Mouse (Mus musculus): ENCODE measurements around the gene Hivep2. TPM values are rescaled to one million over a fixed set of nuclear protein-coding genes. Genes with fewer than 3 reads are reported as not detected.

Hivep2 gene
- total RNA-seq, 1 experiment = 2.3 TPM

DNA sequence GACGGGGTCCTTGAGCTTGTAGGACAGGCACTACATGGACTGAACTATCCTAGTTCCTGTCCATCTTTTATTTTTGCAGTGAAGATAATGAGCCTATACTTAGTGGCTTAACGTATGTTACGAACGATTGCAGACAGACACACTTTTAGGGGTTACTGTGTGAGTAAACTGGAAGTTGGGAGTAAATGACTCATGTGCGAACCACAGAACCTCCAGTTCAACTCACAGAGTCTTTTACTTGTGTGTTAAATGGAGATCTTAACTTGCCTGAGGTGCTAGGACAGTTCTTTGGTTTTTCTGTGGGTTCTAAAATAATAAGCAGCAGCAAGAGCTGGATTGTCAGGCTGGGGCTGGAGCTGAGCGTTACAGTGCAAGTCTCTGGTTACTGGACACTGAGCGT lies 68.2 kb downstream of the Hivep2 start:
- in situ Hi-C loops (cut with MboI; ENCODE audit: low sequenced_read_pairs in 2 of 2, unreplicated experiment in 2 of 2) = no loop called here
- H3K36me3 ChIP-seq (ENCODE audit: control insufficient read depth, insufficient read depth, low read length, poor library complexity, severe bottlenecking) = no peaks in the 10 kb centered on the region
- TF ChIP-seq ZNF384 (IDR thresholded peaks at IDR 0.05; ENCODE audit: low read depth, low read length) (no peak), HCFC1 (IDR thresholded peaks at IDR 0.05; ENCODE audit: borderline replicate concordance, insufficient read depth, low read length) (no peak), MAFK (IDR thresholded peaks at IDR 0.05; ENCODE audit: insufficient read depth, low read depth, low read length) (no peak)
- no peak overlapping the region for H3K27ac ChIP-seq (ENCODE audit: insufficient read depth, low read depth, low read length, poor library complexity, severe bottlenecking)
- no peak for DNase-seq (ENCODE audit: low read depth, low spot score)
- no peaks in the 10 kb centered on the region for H3K4me1 ChIP-seq (ENCODE audit: control insufficient read depth in 2 of 2, insufficient read depth in 2 of 2, low read length in 2 of 2, poor library complexity in 1 of 2)
- H3K4me3 ChIP-seq (ENCODE audit: insufficient read depth in 1 of 2, low read depth in 1 of 2, low read length in 2 of 2, poor library complexity in 1 of 2, severe bottlenecking in 1 of 2) = no peak overlapping the region
- no peaks in the 10 kb centered on the region for H3K9me3 ChIP-seq (ENCODE audit: control insufficient read depth, insufficient read depth, low read depth, low read length)
- no peak overlapping the region for H3K9ac ChIP-seq (ENCODE audit: insufficient read depth, low read depth, low read length, poor library complexity, severe bottlenecking)

DNA sequence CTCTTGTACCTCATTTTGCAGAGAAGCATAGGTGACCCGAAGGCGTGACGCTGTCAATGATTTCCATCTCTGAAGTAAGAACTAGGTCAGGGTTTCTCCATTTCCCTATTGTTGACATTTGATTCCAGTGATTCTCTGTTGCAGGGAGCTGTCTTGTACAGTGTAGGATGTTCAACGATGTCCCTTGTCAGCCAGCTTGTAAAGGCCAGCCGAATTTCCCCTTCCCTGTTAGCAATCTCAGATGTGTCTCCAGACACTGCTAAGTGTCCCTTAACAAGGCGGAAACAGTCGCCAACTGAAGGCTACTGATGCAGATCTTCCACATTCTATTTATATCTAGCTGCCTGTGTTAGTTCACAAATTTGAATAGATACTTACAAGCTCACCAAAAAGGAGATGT lies 68.9 kb downstream of the Hivep2 start:
- H3K4me3 ChIP-seq (ENCODE audit: insufficient read depth in 1 of 2, low read depth in 1 of 2, low read length in 2 of 2, poor library complexity in 1 of 2, severe bottlenecking in 1 of 2) = no peak overlapping the region
- in situ Hi-C loops (cut with MboI; ENCODE audit: low sequenced_read_pairs in 2 of 2, unreplicated experiment in 2 of 2) = no loop called here
- no peak overlapping the region for H3K27ac ChIP-seq (ENCODE audit: insufficient read depth, low read depth, low read length, poor library complexity, severe bottlenecking)
- no peaks in the 10 kb centered on the region for H3K4me1 ChIP-seq (ENCODE audit: control insufficient read depth in 2 of 2, insufficient read depth in 2 of 2, low read length in 2 of 2, poor library complexity in 1 of 2)
- TF ChIP-seq ZC3H11A (IDR thresholded peaks at IDR 0.05; ENCODE audit: borderline replicate concordance, low read depth, low read length) (no peak), ZNF384 (IDR thresholded peaks at IDR 0.05; ENCODE audit: low read depth, low read length) (no peak), MAFK (IDR thresholded peaks at IDR 0.05; ENCODE audit: insufficient read depth, low read depth, low read length) (no peak), CHD2 (IDR thresholded peaks at IDR 0.05; ENCODE audit: low read depth, low read length) (no peak), HCFC1 (IDR thresholded peaks at IDR 0.05; ENCODE audit: borderline replicate concordance, insufficient read depth, low read length) (no peak)
- no peak overlapping the region for H3K9ac ChIP-seq (ENCODE audit: insufficient read depth, low read depth, low read length, poor library complexity, severe bottlenecking)
- no peaks in the 10 kb centered on the region for H3K9me3 ChIP-seq (ENCODE audit: control insufficient read depth, insufficient read depth, low read depth, low read length)
- no peaks in the 10 kb centered on the region for H3K36me3 ChIP-seq (ENCODE audit: control insufficient read depth, insufficient read depth, low read length, poor library complexity, severe bottlenecking)
- no peak for DNase-seq (ENCODE audit: low read depth, low spot score)

DNA sequence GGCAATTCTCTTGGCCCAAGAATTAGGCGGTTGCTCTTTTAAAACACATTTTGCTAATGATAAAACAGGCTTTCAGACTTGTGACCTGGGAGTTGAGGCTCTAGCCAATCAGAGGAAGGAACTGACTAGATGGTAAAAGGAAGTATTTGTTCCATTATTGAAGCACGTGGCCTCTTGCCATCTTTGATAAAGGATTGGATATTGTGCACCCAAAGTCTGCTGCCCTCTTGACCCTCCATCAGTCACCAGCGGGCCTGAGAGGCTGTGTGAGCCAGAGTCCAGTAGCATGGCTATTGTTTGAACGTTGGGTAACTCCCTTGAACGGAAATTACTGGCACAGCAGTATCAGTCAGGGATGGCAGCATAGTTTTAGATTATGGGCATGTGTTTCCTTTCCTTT lies 69.7 kb downstream of the Hivep2 start:
- no peak for DNase-seq (ENCODE audit: low read depth, low spot score)
- in situ Hi-C loops (cut with MboI; ENCODE audit: low sequenced_read_pairs in 2 of 2, unreplicated experiment in 2 of 2) = no loop called here
- Histone ChIP-seq H3K9me3 (ENCODE audit: control insufficient read depth, insufficient read depth, low read depth, low read length) (no peaks in the 10 kb centered on the region), H3K4me3 (ENCODE audit: insufficient read depth in 1 of 2, low read depth in 1 of 2, low read length in 2 of 2, poor library complexity in 1 of 2, severe bottlenecking in 1 of 2) (no peak overlapping the region), H3K27ac (ENCODE audit: insufficient read depth, low read depth, low read length, poor library complexity, severe bottlenecking) (no peak overlapping the region), H3K36me3 (ENCODE audit: control insufficient read depth, insufficient read depth, low read length, poor library complexity, severe bottlenecking) (no peaks in the 10 kb centered on the region), H3K9ac (ENCODE audit: insufficient read depth, low read depth, low read length, poor library complexity, severe bottlenecking) (no peak overlapping the region), H3K4me1 (ENCODE audit: control insufficient read depth in 2 of 2, insufficient read depth in 2 of 2, low read length in 2 of 2, poor library complexity in 1 of 2) (no peaks in the 10 kb centered on the region)
- TF ChIP-seq ZNF384 (IDR thresholded peaks at IDR 0.05; ENCODE audit: low read depth, low read length) = no peak
- no peak for TF ChIP-seq MAFK (IDR thresholded peaks at IDR 0.05; ENCODE audit: insufficient read depth, low read depth, low read length)
- TF ChIP-seq ZC3H11A (IDR thresholded peaks at IDR 0.05; ENCODE audit: borderline replicate concordance, low read depth, low read length) = no peak
- TF ChIP-seq HCFC1 (IDR thresholded peaks at IDR 0.05; ENCODE audit: borderline replicate concordance, insufficient read depth, low read length) = no peak
- TF ChIP-seq CHD2 (IDR thresholded peaks at IDR 0.05; ENCODE audit: low read depth, low read length) = no peak

DNA sequence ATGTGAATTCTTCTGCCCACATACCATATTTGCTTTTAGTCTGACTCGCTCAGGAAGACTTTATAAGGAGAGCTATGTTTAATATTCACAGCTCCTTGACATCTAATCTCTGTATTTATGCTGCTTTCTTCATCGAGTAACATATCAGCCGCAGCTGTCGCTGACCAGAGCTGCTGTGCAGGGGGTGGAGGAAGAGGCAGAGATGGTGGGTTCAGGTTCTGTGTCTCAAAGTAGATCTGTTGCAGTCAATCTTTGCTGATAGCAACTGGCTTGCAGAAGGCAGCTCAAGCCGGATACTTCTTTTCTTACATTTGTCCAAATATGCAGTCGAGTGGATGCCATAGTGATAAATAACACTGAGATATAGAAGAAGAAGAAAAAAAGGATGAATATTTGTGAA lies 70.6 kb downstream of the Hivep2 start:
- Histone ChIP-seq H3K4me1 (ENCODE audit: control insufficient read depth in 2 of 2, insufficient read depth in 2 of 2, low read length in 2 of 2, poor library complexity in 1 of 2) (no peaks in the 10 kb centered on the region), H3K9me3 (ENCODE audit: control insufficient read depth, insufficient read depth, low read depth, low read length) (no peaks in the 10 kb centered on the region), H3K27ac (ENCODE audit: insufficient read depth, low read depth, low read length, poor library complexity, severe bottlenecking) (no peak overlapping the region), H3K36me3 (ENCODE audit: control insufficient read depth, insufficient read depth, low read length, poor library complexity, severe bottlenecking) (no peaks in the 10 kb centered on the region), H3K4me3 (ENCODE audit: insufficient read depth in 1 of 2, low read depth in 1 of 2, low read length in 2 of 2, poor library complexity in 1 of 2, severe bottlenecking in 1 of 2) (no peak overlapping the region), H3K9ac (ENCODE audit: insufficient read depth, low read depth, low read length, poor library complexity, severe bottlenecking) (no peak overlapping the region)
- in situ Hi-C loops (cut with MboI; ENCODE audit: low sequenced_read_pairs in 2 of 2, unreplicated experiment in 2 of 2) = no loop called here
- no peak for DNase-seq (ENCODE audit: low read depth, low spot score)
- no peak for TF ChIP-seq ZC3H11A (IDR thresholded peaks at IDR 0.05; ENCODE audit: borderline replicate concordance, low read depth, low read length)
- TF ChIP-seq MAFK (IDR thresholded peaks at IDR 0.05; ENCODE audit: insufficient read depth, low read depth, low read length) = no peak
- no peak for TF ChIP-seq ZNF384 (IDR thresholded peaks at IDR 0.05; ENCODE audit: low read depth, low read length)
- no peak for TF ChIP-seq CHD2 (IDR thresholded peaks at IDR 0.05; ENCODE audit: low read depth, low read length)
- no peak for TF ChIP-seq HCFC1 (IDR thresholded peaks at IDR 0.05; ENCODE audit: borderline replicate concordance, insufficient read depth, low read length)

DNA sequence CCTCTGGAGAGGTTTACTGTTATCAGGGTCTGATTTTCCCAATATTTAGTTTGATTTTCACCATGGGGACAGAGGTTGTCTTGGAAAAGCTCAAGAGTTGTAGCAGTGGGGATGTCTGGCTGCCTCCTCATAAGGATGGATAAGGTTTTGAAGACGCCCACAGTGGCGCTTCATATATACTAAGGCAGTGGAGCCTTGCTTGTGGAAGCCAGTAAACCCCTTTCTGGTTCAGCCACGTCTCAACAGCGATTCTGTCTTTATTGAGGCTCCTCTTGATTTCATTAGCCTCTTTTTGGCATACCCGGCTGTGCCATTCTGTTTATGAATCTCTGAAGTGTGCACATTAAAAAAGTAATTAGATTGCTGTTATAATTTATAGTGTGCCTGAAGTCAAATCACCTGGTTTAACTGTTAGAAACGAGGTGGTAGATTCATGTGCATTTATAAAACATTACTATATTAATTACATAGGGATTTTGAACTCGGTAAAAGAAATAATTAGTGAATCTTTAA lies 72.2 kb downstream of the Hivep2 start:
- Histone ChIP-seq H3K4me3 (ENCODE audit: insufficient read depth in 1 of 2, low read depth in 1 of 2, low read length in 2 of 2, poor library complexity in 1 of 2, severe bottlenecking in 1 of 2) (no peak overlapping the region), H3K36me3 (ENCODE audit: control insufficient read depth, insufficient read depth, low read length, poor library complexity, severe bottlenecking) (no peaks in the 10 kb centered on the region), H3K9ac (ENCODE audit: insufficient read depth, low read depth, low read length, poor library complexity, severe bottlenecking) (no peak overlapping the region), H3K9me3 (ENCODE audit: control insufficient read depth, insufficient read depth, low read depth, low read length) (no peaks in the 10 kb centered on the region), H3K27ac (ENCODE audit: insufficient read depth, low read depth, low read length, poor library complexity, severe bottlenecking) (no peak overlapping the region), H3K4me1 (ENCODE audit: control insufficient read depth in 2 of 2, insufficient read depth in 2 of 2, low read length in 2 of 2, poor library complexity in 1 of 2) (no peaks in the 10 kb centered on the region)
- in situ Hi-C loops (cut with MboI; ENCODE audit: low sequenced_read_pairs in 2 of 2, unreplicated experiment in 2 of 2) = no loop called here
- no peak for TF ChIP-seq ZC3H11A (IDR thresholded peaks at IDR 0.05; ENCODE audit: borderline replicate concordance, low read depth, low read length)
- no peak for TF ChIP-seq HCFC1 (IDR thresholded peaks at IDR 0.05; ENCODE audit: borderline replicate concordance, insufficient read depth, low read length)
- TF ChIP-seq ZNF384 (IDR thresholded peaks at IDR 0.05; ENCODE audit: low read depth, low read length) = no peak
- TF ChIP-seq MAFK (IDR thresholded peaks at IDR 0.05; ENCODE audit: insufficient read depth, low read depth, low read length) = no peak
- DNase-seq (ENCODE audit: low read depth, low spot score) = no peak

All from ES-E14 (cell line).